Mouse (Mus musculus) cerebellum, adult 2 months (tissue): ENCODE data around the gene Cant1.

Experiments used
- CTCF ChIP-seq: fragments of 200-500 bp; IDR thresholded peaks from 2 replicates; pipeline ENCODE4 v1.5.1; 2011; ENCODE audit warnings: low read depth, mild to moderate bottlenecking, control low read depth, low read length, moderate library complexity, borderline replicate concordance; ENCODE audit not compliant: insufficient read depth
- POLR2A ChIP-seq: fragments of 200-500 bp; IDR thresholded peaks from 2 replicates; pipeline ENCODE4 v1.6.1; 2011; ENCODE audit warnings: low read length, control low read depth, borderline replicate concordance; ENCODE audit not compliant: insufficient read depth

DNA sequence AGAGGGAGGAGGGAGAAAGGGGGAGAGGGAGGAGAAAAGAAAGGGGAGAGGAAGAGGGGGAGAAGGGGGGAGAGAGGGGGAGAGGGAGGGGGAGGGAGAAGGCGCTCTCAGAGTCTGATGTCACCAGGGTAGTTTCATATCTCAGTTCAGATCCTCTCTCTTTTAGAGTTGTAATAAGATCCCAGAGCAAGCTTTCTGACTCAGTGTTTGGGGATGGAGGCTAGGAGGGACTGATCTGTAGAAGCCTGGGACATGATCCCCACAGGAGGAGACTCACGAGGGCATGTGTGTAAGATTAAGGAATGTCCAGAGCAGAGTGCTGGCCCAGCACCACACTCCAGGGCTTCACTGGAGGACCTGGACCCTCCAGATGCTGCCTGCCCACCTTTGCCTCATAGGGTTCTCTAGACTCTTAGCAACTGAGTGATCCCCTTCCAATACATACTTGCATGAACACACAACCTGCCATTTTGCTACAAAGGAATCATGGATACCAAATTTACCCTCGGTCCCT lies 8.4 kb upstream of the Cant1 start:
- TF ChIP-seq POLR2A: no peak
- no peak for TF ChIP-seq CTCF
